Mouse (Mus musculus) B cell, adult (primary cell): ENCODE results near the gene Rhox3e. TPM values are rescaled to one million over a fixed set of nuclear protein-coding genes. Genes with fewer than 3 reads are reported as not detected.

Experiments
- total RNA-seq: library from RNA; stranded (reverse); gene quantifications from 4 replicates; pipeline ENCODE4 v1.2.4, GENCODE M21; 2023; ENCODE audit not compliant: inconsistent age

Rhox3e gene
- not detected in 4 replicates for total RNA-seq

DNA sequence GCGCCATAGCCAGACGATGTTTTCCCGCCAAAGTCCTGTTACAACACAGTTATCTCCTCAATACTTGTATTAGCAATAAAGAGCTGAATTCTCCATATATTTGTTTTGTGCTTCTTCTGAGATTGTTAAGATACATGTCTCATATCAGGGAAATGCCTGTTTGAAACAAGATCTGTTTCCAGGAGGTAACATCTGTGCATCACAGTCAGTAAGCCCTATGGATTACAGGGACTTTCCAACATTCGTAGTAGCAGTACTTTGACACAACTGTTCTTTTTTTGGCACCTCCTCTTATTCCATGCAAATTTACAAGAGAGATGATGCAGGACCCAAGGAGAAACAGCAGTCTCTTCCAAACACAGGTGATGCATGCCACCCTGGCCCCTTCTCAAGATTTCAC lies at the start of gene Rhox3e:
TSS of gene Rhox3e (plus strand) at position 301 of the 400 bp plus-strand sequence.

DNA sequence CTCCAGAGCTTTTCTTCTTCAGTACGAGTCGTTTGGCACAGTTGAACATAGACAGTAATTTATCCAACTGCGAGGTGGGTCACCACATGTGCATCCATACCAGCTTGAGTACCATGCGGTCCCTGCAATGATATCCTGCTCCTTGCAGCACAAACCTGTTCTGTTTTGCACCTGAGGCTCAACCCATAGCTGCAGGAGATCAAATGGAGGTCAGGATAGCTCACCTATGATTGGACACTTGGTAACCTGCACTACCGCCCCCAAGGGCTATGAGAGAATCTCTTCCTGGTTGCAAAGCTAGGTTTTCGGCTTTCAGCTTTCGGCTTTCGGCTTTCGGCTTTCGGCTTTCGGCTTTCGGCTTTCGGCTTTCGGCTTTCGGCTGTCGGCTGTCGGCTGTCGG lies 27.8 kb upstream of the Rhox3e start, which contains the start of gene Rhox4d:
TSS of gene Rhox4d (plus strand) at position 301 of the 400 bp plus-strand sequence.

DNA sequence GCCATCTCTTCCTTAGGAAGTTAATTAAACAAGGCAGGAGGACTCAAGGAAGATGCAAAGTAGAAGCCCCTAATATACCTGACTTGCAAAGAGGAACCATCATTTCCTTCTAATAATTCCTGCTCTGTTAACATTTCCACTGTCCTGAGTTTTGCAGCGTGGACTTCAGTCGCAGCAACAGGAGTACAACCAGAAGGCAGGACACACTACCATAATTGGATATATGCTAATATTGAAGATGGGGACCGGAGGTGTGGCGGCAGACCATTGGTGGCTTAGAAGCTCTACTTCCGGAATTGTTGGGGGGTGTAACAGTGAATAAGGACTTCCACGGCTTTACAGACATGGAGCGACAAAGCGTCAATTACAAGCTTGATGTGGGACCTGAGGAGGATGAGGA lies 11.7 kb upstream of the Rhox3e start, which contains the start of gene Rhox2e:
TSS of gene Rhox2e (plus strand) at position 301 of the 400 bp plus-strand sequence.

DNA sequence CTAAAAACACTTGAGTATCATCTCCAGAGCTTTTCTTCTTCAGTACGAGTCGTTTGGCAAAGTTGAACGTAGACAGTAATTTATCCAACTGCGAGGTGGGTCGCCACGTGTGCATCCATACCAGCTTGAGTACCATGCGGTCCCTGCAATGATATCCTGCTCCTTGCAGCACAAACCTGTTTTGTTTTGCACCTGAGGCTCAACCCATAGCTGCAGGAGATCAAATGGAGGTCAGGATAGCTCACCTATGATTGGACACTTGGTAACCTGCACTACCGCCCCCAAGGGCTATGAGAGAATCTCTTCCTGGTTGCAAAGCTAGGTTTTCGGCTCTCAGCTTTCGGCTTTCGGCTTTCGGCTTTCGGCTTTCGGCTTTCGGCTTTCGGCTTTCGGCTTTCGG lies 15.3 kb downstream of the Rhox3e start, which contains the start of gene Rhox4e:
TSS of gene Rhox4e (plus strand) at position 301 of the 400 bp plus-strand sequence.

DNA sequence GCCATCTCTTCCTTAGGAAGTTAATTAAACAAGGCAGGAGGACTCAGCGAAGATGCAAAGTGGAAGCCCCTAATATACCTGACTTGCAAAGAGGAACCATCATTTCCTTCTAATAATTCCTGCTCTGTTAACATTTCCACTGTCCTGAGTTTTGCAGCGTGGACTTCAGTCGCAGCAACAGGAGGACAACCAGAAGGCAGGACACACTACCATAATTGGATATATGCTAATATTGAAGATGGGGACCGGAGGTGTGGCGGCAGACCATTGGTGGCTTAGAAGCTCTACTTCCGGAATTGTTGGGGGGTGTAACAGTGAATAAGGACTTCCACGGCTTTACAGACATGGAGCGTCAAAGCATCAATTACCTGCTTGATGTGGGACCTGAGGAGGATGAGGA lies 29.3 kb downstream of the Rhox3e start, which contains the start of gene Rhox2f:
TSS of gene Rhox2f (plus strand) at position 301 of the 400 bp plus-strand sequence.

DNA sequence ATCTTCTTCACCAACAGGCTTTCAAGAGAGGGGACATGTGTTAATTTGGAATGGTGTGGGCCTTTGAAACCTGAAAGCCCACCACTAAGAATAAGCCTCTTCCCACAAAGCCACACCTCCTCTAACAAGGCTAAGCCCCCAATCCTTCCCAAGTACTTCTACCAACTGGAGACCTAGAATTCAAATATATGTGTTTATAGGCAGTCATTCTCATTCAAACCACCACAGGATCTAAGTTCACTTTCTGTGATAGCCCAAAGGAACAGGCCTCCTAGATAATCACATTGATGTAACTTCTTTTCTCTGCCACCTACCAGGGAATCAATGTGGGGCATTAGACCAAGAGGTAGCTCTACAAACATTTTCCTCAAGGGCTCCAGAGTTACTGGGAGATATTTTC lies 38.9 kb downstream of the Rhox3e start, which contains the start of gene Rhox3f:
TSS of gene Rhox3f (plus strand) at position 301 of the 400 bp plus-strand sequence.

Other genes with a start within 250 kb of the Rhox3e start
- not detected in 4 replicates for gene Rhox3a2, start 162.0 kb upstream of the Rhox3e start, total RNA-seq
- not detected in 4 replicates for gene Rhox4a2, start 151.2 kb upstream of the Rhox3e start, total RNA-seq
- not detected in 4 replicates for gene Rhox2b, start 130.0 kb upstream of the Rhox3e start, total RNA-seq
- not detected in 4 replicates for gene Rhox4b, start 109.5 kb upstream of the Rhox3e start, total RNA-seq
- gene Rhox2c, start 88.3 kb upstream of the Rhox3e start, total RNA-seq, result not detected in 4 replicates
- gene Rhox3c, start 83.4 kb upstream of the Rhox3e start, total RNA-seq, result not detected in 4 replicates
- gene Rhox4c, start 61.7 kb upstream of the Rhox3e start, total RNA-seq, result not detected in 4 replicates
- gene Rhox2d, start 48.6 kb upstream of the Rhox3e start, total RNA-seq, result not detected in 4 replicates
- gene Rhox4d, start 27.7 kb upstream of the Rhox3e start, total RNA-seq, result not detected in 4 replicates
- not detected in 4 replicates for gene Rhox2e, start 11.6 kb upstream of the Rhox3e start, total RNA-seq
- not detected in 4 replicates for gene Rhox4e, start 15.4 kb downstream of the Rhox3e start, total RNA-seq
- not detected in 4 replicates for gene Rhox2f, start 29.4 kb downstream of the Rhox3e start, total RNA-seq
- gene Rhox3f, start 39.0 kb downstream of the Rhox3e start, total RNA-seq, result not detected in 4 replicates
- not detected in 4 replicates for gene Rhox4f, start 65.7 kb downstream of the Rhox3e start, total RNA-seq
- gene Rhox3g, start 86.6 kb downstream of the Rhox3e start, total RNA-seq, result not detected in 4 replicates
- gene Rhox2g, start 101.5 kb downstream of the Rhox3e start, total RNA-seq, result not detected in 4 replicates
- gene Rhox4g, start 109.3 kb downstream of the Rhox3e start, total RNA-seq, result not detected in 4 replicates
- not detected in 4 replicates for gene Rhox3h, start 126.7 kb downstream of the Rhox3e start, total RNA-seq
- gene Rhox2h, start 131.3 kb downstream of the Rhox3e start, total RNA-seq, result not detected in 4 replicates